ENCODE assay signal across 20 mouse cellular contexts in genomic region chr9:110757816-110758215, GRCm38 (mm10). TPM values are rescaled to one million over a fixed set of nuclear protein-coding genes. Genes with fewer than 3 reads are reported as not detected.
"Had no signal": no experiment of that assay in that cellular context is flagged by ENCODE, and none has a peak within 500 bp of the region (broad histone marks: within the 10 kb centered on the region; RNA-seq: fewer than 3 reads in every experiment).

No protein-coding gene starts in this region.

- H3K4me3 ChIP-seq: kidney, embryonic 15.5 days; left cerebral cortex, adult 2 months; limb, embryonic 13.5 days; midbrain, embryonic 10.5 days; neural tube, embryonic 13.5 days had no signal

- H3K4me2 ChIP-seq: kidney, embryonic 15.5 days; limb, embryonic 13.5 days; neural tube, embryonic 13.5 days had no signal

- H3K36me3 ChIP-seq: kidney, embryonic 15.5 days; limb, embryonic 13.5 days; midbrain, embryonic 10.5 days; neural tube, embryonic 13.5 days had no signal

- H3K9me3 ChIP-seq: kidney, embryonic 15.5 days; limb, embryonic 13.5 days; midbrain, embryonic 10.5 days; neural tube, embryonic 13.5 days had no signal

- ATAC-seq: midbrain, embryonic 16.5 days had no signal

- H3K27ac ChIP-seq: kidney, embryonic 15.5 days; left cerebral cortex, adult 2 months; limb, embryonic 13.5 days; liver, embryonic 14.5 days; midbrain, embryonic 10.5 days; neural tube, embryonic 13.5 days had no signal

- H3K27me3 ChIP-seq: kidney, embryonic 15.5 days; limb, embryonic 13.5 days; neural tube, embryonic 13.5 days had no signal

- H3K9ac ChIP-seq: kidney, embryonic 15.5 days; limb, embryonic 13.5 days; liver, embryonic 14.5 days; neural tube, embryonic 13.5 days had no signal

- DNase-seq: kidney, postnatal 14 days; retina, postnatal 1 day; right cerebral cortex, postnatal 4 days; spleen, adult 18-20 months; thymus, adult 18-20 months; thymus, postnatal 14 days had no signal

- H3K4me1 ChIP-seq: neural tube, embryonic 13.5 days had no signal

RNA-seq across cellular contexts. Expression of gene Myl3, which starts 16.2 kb away (rescaled TPM):
- total RNA-seq: layer of hippocampus, postnatal 14 days; left cerebral cortex, adult 2 months had no signal

RNA-seq across cellular contexts. Expression of gene Prss42, which starts 40.1 kb away (rescaled TPM):
- total RNA-seq: layer of hippocampus, adult 8-10 months; layer of hippocampus, postnatal 14 days; left cerebral cortex, adult 2 months; left cerebral cortex, postnatal 14 days had no signal
- polyA plus RNA-seq: kidney, adult 2 months; kidney, embryonic 15.5 days; large intestine, adult 2 months; limb, embryonic 13.5 days; lung, embryonic 16.5 days; midbrain, embryonic 10.5 days; midbrain, embryonic 16.5 days; neural tube, embryonic 13.5 days had no signal

RNA-seq across cellular contexts. Expression of gene Prss44, which starts 56.0 kb away (rescaled TPM):
- total RNA-seq: layer of hippocampus, adult 8-10 months; layer of hippocampus, postnatal 14 days; left cerebral cortex, adult 2 months; left cerebral cortex, postnatal 14 days had no signal
- polyA plus RNA-seq: kidney, adult 2 months; kidney, embryonic 15.5 days; large intestine, adult 2 months; limb, embryonic 13.5 days; liver, embryonic 14.5 days; lung, embryonic 16.5 days; midbrain, embryonic 10.5 days; midbrain, embryonic 16.5 days; neural tube, embryonic 13.5 days; stomach, embryonic 14.5 days had no signal
